Mouse (Mus musculus) lung, embryonic 15.5 days (tissue): ENCODE data around the gene Rasef. TPM values are rescaled to one million over a fixed set of nuclear protein-coding genes. Genes with fewer than 3 reads are reported as not detected.
"Not testable (repeated sequence)": the region's sequence is repeated elsewhere in the genome, so short reads cannot be mapped to it uniquely, and the experiment has no call there.

Source experiments
- ATAC-seq: fragments of 200-750 bp; cut with Nextera tagmentation; 2 replicates; pipeline ENCODE4 v1.8.0; 2017; ENCODE audit warnings: moderate number of reproducible peaks, borderline replicate concordance; ENCODE audit not compliant: low FRiP score, low TSS enrichment; ENCODE audit errors: extremely low read depth
- H3K27ac ChIP-seq: fragments of 300-500 bp; sonication (generic); 2 replicates; pipeline ENCODE4 v1.5.1; 2015; ENCODE audit warnings: moderate library complexity, mild to moderate bottlenecking, inconsistent platforms
- H3K27me3 ChIP-seq: fragments of 300-500 bp; sonication (generic); 2 replicates; pipeline ENCODE4 v1.6.1; 2015; ENCODE audit warnings: inconsistent platforms
- H3K36me3 ChIP-seq: fragments of 300-500 bp; sonication (generic); 2 replicates; pipeline ENCODE4 v1.6.1; 2015; ENCODE audit warnings: inconsistent platforms
- H3K4me1 ChIP-seq: fragments of 300-500 bp; sonication (generic); 2 replicates; pipeline ENCODE4 v1.6.1; 2015; ENCODE audit warnings: inconsistent platforms
- H3K4me2 ChIP-seq: fragments of 300-500 bp; sonication (generic); 2 replicates; pipeline ENCODE4 v1.6.1; 2015; ENCODE audit warnings: inconsistent platforms, mild to moderate bottlenecking, moderate library complexity
- H3K4me3 ChIP-seq: fragments of 300-500 bp; sonication (generic); 2 replicates; pipeline ENCODE4 v1.5.1; 2015; ENCODE audit warnings: mild to moderate bottlenecking, inconsistent platforms
- H3K9ac ChIP-seq: fragments of 300-500 bp; sonication (generic); 2 replicates; pipeline ENCODE4 v1.6.1; 2015; ENCODE audit warnings: inconsistent platforms
- H3K9me3 ChIP-seq: fragments of 300-500 bp; sonication (generic); 2 replicates; pipeline ENCODE4 v1.6.1; 2016; ENCODE audit warnings: inconsistent platforms
- WGBS: fragments of 180-500 bp; shearing (Covaris S2); methylation state at CpG from one replicate; pipeline ENCODE4 v1.1.7; 2015; 5-methylcytosine and 5-hydroxymethylcytosine counted together
- polyA plus RNA-seq: library from polyadenylated mRNA; unstranded; fragments of >200 nt; fragmentation: Nextera tagmentation; extraction: Ambion mirVana; gene quantifications from 2 replicates; pipeline ENCODE4 v1.2.1, GENCODE M21; 2015

Gene Rasef
- polyA plus RNA-seq, 1 experiment from 2014 or later, result 4.4 TPM

GRCm38 (mm10) chr4:73768156-73768555 lies 22.6 kb downstream of the Rasef start:
- H3K4me1 ChIP-seq, result no peaks in the 10 kb centered on the region
- 76% methylated on average over 3 of the region's 3 CpGs for WGBS
- H3K9me3 ChIP-seq, result no peaks in the 10 kb centered on the region
- no peaks in the 10 kb centered on the region for H3K36me3 ChIP-seq
- no peak overlapping the region for H3K4me2 ChIP-seq
- H3K4me3 ChIP-seq, result no peak overlapping the region
- no peak for ATAC-seq
- H3K27me3 ChIP-seq, result no peaks in the 10 kb centered on the region
- H3K27ac ChIP-seq, result no peak overlapping the region
- H3K9ac ChIP-seq, result no peak overlapping the region

GRCm38 (mm10) chr4:73748219-73748618 lies 42.6 kb downstream of the Rasef start:
- 87% methylated on average over 5 of the region's 5 CpGs for WGBS

GRCm38 (mm10) chr4:73739439-73739838 lies 51.4 kb downstream of the Rasef start:
- H3K36me3 ChIP-seq, result no peaks in the 10 kb centered on the region
- WGBS, result 79% methylated on average over 3 of the region's 3 CpGs
- no peaks in the 10 kb centered on the region for H3K27me3 ChIP-seq
- H3K4me3 ChIP-seq, result no peak overlapping the region
- H3K4me2 ChIP-seq, result no peak overlapping the region
- no peaks in the 10 kb centered on the region for H3K4me1 ChIP-seq
- no peak overlapping the region for H3K9ac ChIP-seq
- no peak for ATAC-seq
- H3K27ac ChIP-seq, result no peak overlapping the region
- H3K9me3 ChIP-seq, result no peaks in the 10 kb centered on the region

More at GRCm38 (mm10) chr4:73748219-73748618, 42.6 kb downstream of the Rasef start:
- no peak for ATAC-seq
- Histone ChIP-seq H3K9ac (no peak overlapping the region), H3K4me3 (no peak overlapping the region), H3K27ac (no peak overlapping the region), H3K9me3 (no peaks in the 10 kb centered on the region), H3K36me3 (no peaks in the 10 kb centered on the region), H3K4me1 (no peaks in the 10 kb centered on the region), H3K27me3 (no peaks in the 10 kb centered on the region), H3K4me2 (no peak overlapping the region)

- Histone ChIP-seq H3K4me1 (no peaks in the 10 kb centered on the region), H3K27me3 (no peaks in the 10 kb centered on the region), H3K9ac (no peak overlapping the region), H3K9me3 (no peaks in the 10 kb centered on the region), H3K36me3 (no peaks in the 10 kb centered on the region), H3K27ac (no peak overlapping the region), H3K4me3 (no peak overlapping the region), H3K4me2 (no peak overlapping the region)
- ATAC-seq, result no peak
These were observed 71.0 kb downstream of the Rasef start for GRCm38 (mm10) chr4:73719819-73720218.

- Histone ChIP-seq H3K4me2 (no peak overlapping the region), H3K27ac (no peak overlapping the region), H3K9me3 (no peaks in the 10 kb centered on the region), H3K36me3 (no peaks in the 10 kb centered on the region), H3K27me3 (no peaks in the 10 kb centered on the region), H3K4me3 (no peak overlapping the region), H3K9ac (no peak overlapping the region), H3K4me1 (no peaks in the 10 kb centered on the region)
- no peak for ATAC-seq
- WGBS, result 92% methylated on average over 1 of the region's 1 CpGs
These were observed 72.0 kb downstream of the Rasef start for GRCm38 (mm10) chr4:73718761-73719160.

- H3K4me3 ChIP-seq, H3K27ac ChIP-seq, H3K4me1 ChIP-seq, H3K36me3 ChIP-seq, H3K9ac ChIP-seq, H3K4me2 ChIP-seq, ATAC-seq, H3K27me3 ChIP-seq, H3K9me3 ChIP-seq: not testable (repeated sequence)
- WGBS, result 60% methylated on average over 1 of the region's 4 CpGs
These were observed 107.6 kb downstream of the Rasef start, which contains the start of gene Gm428 for GRCm38 (mm10) chr4:73683216-73683615. Gene Gm428, plus strand, starts transcription at chr4:73683516.

DNA sequence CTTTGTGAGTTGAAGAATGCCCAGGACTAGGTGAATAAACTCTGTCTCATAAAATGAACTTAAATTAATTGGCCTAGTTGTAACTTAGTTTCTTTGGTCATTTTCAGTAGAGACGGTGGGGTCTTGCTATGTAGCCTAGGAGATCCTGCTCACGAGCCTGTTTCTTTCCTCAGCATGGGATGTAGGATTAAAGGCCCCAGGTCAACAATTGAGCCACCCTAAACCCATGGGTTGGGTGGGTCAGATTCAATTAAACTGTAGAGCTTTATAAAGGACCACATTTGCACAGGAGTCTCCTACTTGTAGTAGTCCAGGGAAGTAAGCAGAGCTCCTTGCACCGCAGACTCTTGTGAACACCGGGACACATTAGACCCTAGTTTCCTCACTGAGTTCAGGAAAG lies 122.7 kb downstream of the Rasef start, which contains the start of gene Gm11239:
Gene Gm11239 (plus strand): TSS at position 301 of the 400 bp plus-strand sequence.
- not testable (repeated sequence) for ATAC-seq, H3K27ac ChIP-seq, H3K36me3 ChIP-seq, H3K27me3 ChIP-seq, H3K9me3 ChIP-seq, H3K4me3 ChIP-seq, H3K4me1 ChIP-seq, H3K9ac ChIP-seq, H3K4me2 ChIP-seq
- no CpG with 5 or more reads among the region's 4 CpGs for WGBS

Other genes starting within 250 kb of the Rasef start
- not detected in 2 replicates for gene Gm11238, start 183.1 kb downstream of the Rasef start, polyA plus RNA-seq
- gene Gm11237, start 168.0 kb downstream of the Rasef start, polyA plus RNA-seq, result not detected in 2 replicates
- not detected in 2 replicates for gene Gm11236, start 152.9 kb downstream of the Rasef start, polyA plus RNA-seq
- not detected in 2 replicates for gene Gm11239, start 122.6 kb downstream of the Rasef start, polyA plus RNA-seq
- not detected in 2 replicates for gene Gm428, start 107.5 kb downstream of the Rasef start, polyA plus RNA-seq
- gene Gm11758, start 85.3 kb upstream of the Rasef start, polyA plus RNA-seq, result not detected in 2 replicates
- gene Gm11757, start 100.1 kb upstream of the Rasef start, polyA plus RNA-seq, result not detected in 2 replicates
- not detected in 2 replicates for gene Gm13871, start 115.0 kb upstream of the Rasef start, polyA plus RNA-seq
- gene Gm11756, start 129.8 kb upstream of the Rasef start, polyA plus RNA-seq, result not detected in 2 replicates
- not detected in 2 replicates for gene 2310002L09Rik, start 159.9 kb upstream of the Rasef start, polyA plus RNA-seq
- 0.77 and 0.83 TPM in 2 replicates for gene Frmd3, start 222.4 kb upstream of the Rasef start, polyA plus RNA-seq